Mouse (Mus musculus) cerebellum, postnatal 36 days (tissue): ENCODE results near the gene Odf2l.

Experiments
- DNase-seq, 2 experiments: peaks; one replicate each; pipeline ENCODE4 v3.0.0; 2021 to 2022; ENCODE audit warnings: mixed read lengths in 2 of 2

Gene Odf2l

GRCm38 (mm10) chr3:145118254-145119001 lies at the start of gene Odf2l:
Gene Odf2l, plus strand, starts transcription at chr3:145118588.
- DNase-seq: peak; percentile 97 to 98

GRCm38 (mm10) chr3:145068964-145069363 lies 49.4 kb upstream of the Odf2l start:
- no peak for DNase-seq

- DNase-seq: no peak
Observed at GRCm38 (mm10) chr3:145072339-145072738, 46.0 kb upstream of the Odf2l start.

- no peak for DNase-seq
Observed at GRCm38 (mm10) chr3:145078405-145078804, 40.0 kb upstream of the Odf2l start.

- no peak for DNase-seq
Observed at GRCm38 (mm10) chr3:145080904-145081303, 37.5 kb upstream of the Odf2l start.

DNA sequence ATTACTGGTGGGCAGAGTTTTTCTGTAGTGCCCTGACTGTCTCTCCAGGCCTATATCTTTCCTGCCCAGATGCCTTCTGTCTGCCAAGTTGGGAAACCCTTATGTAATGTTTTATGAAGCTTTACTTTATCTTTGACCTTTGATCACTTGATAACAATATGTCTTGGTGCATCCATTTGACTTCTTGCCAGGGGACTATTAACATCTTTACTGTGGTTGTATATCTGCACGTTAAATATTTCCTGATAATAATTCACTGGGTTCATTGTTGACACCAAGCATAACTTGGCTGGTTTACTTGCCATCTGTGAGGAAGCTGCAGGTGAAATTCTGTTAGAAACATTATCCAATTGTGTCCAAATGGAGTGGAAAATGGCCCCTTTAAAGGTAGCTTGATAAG lies 35.3 kb upstream of the Odf2l start:
- no peak for DNase-seq

DNA sequence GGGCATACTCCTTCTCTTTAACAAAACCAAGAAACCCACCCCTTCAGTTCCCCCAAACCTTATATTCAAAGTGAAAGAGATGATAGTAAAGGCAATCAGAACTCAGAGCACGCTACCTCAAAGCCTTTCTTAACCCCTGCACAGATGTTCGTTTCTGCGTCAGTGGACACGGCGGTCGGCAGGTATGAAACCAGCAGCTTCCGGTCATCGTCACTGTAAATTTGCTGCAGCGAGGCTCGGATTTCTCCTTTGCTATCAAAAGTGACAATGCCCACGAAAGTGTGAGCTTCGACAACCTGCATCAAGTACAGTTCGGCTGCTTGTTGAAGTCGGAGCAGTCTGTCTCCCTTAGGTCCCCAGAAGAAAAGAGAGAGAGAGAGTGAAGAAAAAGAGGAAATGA lies 32.2 kb upstream of the Odf2l start:
- DNase-seq: no peak

DNA sequence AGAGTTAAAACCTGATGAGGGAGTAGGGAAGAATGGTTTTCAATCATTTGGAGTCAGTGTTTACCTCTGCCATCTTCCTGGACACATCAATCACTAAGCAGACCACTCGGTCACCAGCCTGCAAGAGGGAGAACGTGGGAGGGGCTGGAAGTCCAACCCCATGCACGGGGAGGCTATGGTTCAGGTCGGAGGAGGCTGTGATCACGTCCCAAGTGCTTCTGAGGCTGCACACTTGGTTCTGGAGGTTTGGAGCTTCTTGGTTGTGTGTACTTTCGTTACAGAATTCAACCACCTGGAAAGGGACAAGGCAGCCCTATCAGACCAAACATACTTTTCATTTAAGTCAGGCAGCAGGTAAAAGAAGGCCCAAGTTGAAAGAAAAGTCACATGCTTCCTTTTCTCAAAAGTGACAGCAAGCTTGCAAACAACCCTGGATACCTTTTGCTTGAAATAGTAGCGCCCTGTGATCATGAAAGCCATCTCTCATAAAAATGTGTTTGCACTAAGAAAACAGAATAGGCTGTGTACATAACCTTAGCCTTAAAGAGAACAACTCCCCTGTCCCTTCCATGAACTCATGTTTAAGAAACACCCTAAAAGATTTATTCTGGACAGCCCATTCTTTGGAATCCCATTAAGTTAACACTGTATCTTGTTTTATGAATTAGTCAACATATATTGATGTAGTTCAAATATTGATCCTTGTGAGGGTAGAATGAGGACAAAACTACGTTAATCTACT lies 30.4 kb upstream of the Odf2l start:
- no peak for DNase-seq

GRCm38 (mm10) chr3:145099291-145099690 lies 19.1 kb upstream of the Odf2l start, which contains the start of gene Clca2:
Gene Clca2, minus strand, starts transcription at chr3:145099443.
- DNase-seq: no peak

- no peak for DNase-seq
Observed at GRCm38 (mm10) chr3:145101891-145102555, 16.4 kb upstream of the Odf2l start.

DNA sequence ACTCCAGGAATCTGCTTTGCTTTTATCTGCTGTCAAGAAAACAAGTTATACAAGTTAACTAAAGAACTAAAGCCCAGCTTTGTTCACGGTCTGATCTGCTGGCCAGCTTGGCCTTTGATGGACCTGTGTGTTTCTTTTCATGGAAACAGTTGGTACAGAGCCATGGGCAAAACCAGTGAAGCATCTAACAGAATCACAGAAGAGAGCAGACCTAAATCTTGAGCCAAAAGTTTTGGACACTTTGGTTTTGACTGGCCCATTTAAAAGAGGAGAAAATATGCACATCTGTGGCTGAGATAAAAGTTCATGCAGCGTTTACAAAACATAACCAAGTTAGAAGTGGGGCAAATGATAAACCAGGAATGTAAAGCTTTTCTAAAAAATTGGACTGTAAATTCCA lies 15.1 kb upstream of the Odf2l start:
- no peak for DNase-seq

DNA sequence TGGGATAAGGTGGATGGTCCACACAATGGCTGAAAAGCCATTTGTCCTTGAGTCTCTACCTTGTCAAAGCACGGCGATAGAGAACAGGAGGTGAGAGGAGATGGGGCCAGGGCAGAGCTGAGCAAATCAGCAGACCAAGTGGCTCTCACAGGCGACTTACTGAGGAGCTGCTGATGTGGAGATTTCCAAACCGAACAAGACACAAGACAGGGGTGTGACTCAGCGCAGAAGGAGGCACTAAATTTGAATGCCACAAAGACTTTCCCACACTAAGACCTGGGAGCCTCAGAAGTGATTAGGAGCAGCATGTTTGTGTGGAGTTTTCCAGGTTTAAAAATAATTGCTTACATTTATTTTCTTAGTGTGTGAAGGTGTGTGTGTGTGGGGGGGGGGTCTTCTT lies 14.6 kb upstream of the Odf2l start:
- no peak for DNase-seq

DNA sequence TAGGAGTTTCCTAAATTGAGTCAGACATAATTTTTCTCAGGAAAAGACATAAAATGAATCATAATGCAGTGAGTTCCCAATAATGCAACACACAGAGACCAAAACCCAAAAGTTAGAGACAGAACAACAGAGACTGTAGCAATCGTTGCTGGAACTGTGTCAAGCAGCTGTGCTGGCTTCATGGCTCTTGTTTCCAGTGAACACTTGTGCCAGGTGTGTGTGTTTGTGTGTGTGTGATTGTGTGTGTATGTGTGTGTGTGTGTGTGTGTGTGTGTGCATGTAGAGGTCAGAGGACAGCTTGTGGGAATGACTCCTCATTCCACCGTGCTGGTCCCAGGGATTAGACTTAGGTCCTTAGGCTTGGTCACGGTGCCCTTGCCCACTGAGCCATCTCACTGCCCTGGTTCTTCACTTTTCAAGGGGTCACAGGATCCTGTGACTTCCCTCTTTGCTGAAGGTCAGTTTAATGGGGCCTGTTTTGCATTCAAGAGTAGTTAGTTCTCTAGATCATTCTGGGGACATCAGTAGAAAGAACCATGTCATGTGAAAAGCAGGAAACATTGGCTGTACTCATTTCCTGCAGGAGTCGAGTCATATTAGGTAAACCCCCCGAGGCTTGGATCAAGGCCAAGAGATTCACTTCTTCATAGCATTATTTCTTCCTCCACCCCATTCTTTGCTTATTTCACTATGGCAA lies 13.2 kb upstream of the Odf2l start:
- no peak for DNase-seq

DNA sequence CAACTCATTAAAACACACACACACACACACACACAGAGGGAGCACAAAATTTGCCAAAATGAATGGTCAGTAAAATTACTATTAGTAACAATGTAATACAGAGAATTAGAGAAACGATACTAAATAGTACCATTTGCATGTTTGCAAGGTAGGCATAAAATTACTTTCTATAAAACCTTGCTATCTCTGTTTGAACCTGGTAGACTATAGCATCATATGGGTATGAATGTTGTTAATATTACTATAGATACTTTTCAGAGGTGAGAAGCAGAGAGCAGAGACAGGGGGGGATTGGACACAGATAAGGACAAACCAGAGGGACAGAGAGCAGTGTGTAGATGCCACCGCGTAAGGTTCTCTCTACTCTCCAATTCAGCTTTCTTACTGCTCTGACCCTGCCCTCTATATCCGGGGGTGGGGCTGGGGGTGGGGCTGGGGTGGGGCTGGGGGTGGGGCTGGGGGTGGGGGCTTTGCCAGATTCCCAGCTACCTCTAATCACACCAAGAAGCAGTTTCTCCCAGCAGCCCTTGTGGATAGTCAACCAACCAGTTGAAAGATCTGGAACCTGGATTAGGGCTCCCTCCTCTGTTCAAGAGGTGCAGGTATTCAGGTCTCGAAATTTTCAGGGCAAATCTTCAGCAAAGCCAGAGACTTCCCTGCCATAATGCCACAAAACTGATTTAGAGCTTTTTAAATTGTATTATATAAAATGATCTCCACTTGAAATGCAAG lies 12.4 kb upstream of the Odf2l start:
- DNase-seq: no peak

DNA sequence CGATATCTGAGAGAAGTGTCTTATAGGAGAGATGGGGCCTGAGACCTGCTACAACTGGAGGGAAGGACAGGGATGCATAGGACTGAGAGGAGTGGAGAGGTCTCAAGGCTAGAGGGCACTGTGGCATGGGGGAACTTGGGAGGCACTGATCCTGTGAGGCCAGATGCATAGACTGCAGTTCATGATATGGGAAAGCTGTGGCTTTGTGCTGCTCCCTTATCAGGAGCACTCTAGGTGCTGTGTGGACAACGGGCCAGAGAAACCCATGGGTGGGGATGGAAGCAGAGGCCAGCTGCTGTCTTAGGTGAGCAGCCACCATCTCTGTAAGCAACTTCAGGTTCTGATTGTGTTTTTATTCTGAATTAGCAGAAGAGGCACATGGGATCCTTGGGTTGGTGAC lies 3.2 kb upstream of the Odf2l start:
- DNase-seq: no peak

DNA sequence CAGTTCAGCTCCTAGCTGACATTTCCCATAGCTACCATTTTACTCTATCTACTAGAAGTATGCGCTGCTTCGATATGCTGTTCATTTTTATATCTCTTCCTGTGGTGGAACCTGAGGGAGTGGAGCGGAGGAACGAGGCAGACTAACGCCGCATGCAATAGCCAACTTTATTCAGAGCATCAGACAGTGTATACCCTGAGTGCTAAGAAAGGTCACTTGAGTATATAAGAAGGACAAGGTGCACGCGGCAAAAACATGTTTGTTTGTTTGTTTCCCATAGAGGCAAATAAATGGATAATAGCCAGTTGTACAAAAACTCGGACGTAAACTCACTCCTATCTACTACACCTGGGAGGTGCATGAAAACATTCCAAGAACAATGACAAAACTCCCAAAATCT lies 751 bp upstream of the Odf2l start:
- DNase-seq: no peak

- DNase-seq: no peak
Observed at GRCm38 (mm10) chr3:145119002-145119358, 592 bp downstream of the Odf2l start.

DNA sequence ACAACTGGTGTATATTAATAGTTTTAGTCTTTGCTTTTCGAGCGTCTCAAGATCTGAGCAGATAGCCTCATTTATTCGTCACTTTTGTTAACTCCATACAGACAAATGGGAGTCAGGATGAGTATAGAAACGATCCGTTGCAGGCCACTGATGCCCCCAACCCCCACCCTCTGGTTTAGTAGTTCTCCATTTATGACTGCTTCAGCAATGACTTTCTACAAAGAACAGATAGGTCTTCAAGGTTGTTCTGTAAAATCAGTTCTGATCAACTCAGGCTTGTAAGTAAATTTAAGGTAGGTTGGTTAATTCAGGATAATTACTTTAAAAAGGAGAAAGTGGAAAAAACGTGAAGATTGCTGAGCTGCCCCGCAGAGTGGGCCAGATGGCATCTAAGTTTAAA lies 1.0 kb downstream of the Odf2l start:
- peak in 1 of 2 experiments; percentile 10 for DNase-seq

DNA sequence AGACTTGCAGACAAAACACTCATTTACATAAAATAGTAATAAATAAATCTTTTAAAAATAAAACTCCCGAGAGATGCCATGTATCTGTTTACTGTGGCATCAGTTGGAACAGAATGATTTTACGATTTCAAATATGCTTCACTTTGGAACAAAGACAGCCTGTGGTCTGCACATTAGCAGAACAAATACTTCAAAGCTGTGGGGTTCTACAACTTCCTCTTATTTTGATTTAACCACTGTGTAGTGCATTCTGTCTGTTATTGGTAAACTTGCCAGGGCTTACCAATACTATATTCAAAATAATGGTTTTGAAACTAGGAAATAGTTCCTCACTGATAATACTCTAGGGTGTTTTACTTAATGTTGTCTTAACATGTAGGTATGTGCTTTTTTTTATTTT lies 8.2 kb downstream of the Odf2l start:
- DNase-seq: no peak

- DNase-seq: no peak
Observed at GRCm38 (mm10) chr3:145129356-145129755, 11.0 kb downstream of the Odf2l start.

- DNase-seq: no peak
Observed at GRCm38 (mm10) chr3:145131210-145131868, 13.0 kb downstream of the Odf2l start.

- no peak for DNase-seq
Observed at GRCm38 (mm10) chr3:145140236-145140635, 21.8 kb downstream of the Odf2l start.
